Mouse (Mus musculus): ENCODE data around the gene Ncor2.

DNA sequence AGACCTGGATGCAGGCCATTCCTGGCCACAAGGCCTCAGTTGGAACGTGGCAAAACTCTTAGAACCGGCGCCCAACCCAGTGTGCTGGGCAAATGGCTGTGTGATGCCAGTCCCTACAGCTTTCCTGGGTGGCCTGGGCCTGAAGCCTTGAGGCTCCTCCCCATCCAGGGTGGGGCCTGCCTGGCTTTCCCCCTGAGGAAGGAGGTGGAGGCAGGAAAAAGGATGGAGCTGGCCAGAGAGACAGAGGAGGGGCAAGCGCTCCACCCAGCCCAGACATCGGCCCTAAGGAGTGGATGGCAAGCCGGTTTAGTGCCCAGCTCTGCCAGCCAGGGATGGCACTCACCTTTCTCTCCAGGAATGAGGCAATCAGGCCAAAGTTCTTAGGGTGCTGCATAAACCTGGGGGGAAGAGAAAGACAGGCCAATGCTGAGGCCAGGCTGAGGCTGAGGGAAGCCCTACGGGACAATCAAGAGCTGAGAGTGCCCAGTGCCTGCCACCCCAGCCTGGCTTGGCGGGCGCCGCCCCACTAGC lies 98.2 kb downstream of the Ncor2 start:
- TF ChIP-seq CTCF (conservative IDR thresholded peaks at IDR 0.05; ENCODE audit: low read length) = no peak
- TF ChIP-seq NANOG (IDR thresholded peaks at IDR 0.05; ENCODE audit: borderline replicate concordance, low read length) = no peak
